Mouse (Mus musculus): ENCODE measurements around the gene Syne2. TPM values are rescaled to one million over a fixed set of nuclear protein-coding genes. Genes with fewer than 3 reads are reported as not detected.
"Not testable (repeated sequence)": the region's sequence is repeated elsewhere in the genome, so short reads cannot be mapped to it uniquely, and the experiment has no call there.

The Syne2 gene
- polyA plus RNA-seq, 1 experiment from 2014 or later, result 68.4 TPM

DNA sequence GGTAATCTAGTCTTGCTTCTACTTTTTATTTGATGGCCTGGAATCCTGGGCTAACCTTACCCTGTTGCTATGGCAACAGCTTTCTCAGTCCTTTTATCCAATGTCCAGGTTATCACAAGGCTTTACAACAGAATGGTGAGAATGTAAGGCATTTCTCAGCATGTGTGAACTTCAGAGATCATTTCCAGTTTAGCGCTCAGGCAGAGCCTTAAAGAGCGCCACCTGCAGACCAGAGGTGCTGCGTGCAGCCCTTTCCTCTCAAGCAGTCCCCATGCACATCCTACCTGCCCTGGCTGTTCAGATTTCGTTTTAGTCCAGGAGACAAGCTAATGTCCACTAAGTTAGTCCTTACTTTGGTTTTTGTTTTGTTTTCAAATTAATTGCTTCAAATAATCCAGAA is 312.3 kb downstream of the Syne2 start:
- Histone ChIP-seq H3K27me3 (ENCODE audit: insufficient read depth, low read length) (no peaks in the 10 kb centered on the region), H3K4me3 (ENCODE audit: low read depth, low read length) (no peak overlapping the region), H3K9me3 (ENCODE audit: low read depth, low read length) (no peaks in the 10 kb centered on the region), H3K4me1 (ENCODE audit: insufficient read depth) (no peaks in the 10 kb centered on the region), H3K9ac (no peak overlapping the region), H3K27ac (ENCODE audit: low read depth) (no peak overlapping the region), H3K4me2 (no peak overlapping the region), H3K36me3 (ENCODE audit: insufficient read depth) (no peaks in the 10 kb centered on the region)
- ATAC-seq (ENCODE audit: insufficient read depth), result no peak
- 24% methylated on average over 4 of the region's 4 CpGs for WGBS
- peak; percentile 58 for DNase-seq
- TF ChIP-seq CTCF (IDR thresholded peaks at IDR 0.05; ENCODE audit: low read depth), result peak; percentile 61

GRCm38 (mm10) chr12:76130891-76131290 is 313.0 kb downstream of the Syne2 start:
- Histone ChIP-seq H3K9ac (no peak overlapping the region), H3K9me3 (ENCODE audit: low read depth, low read length) (no peaks in the 10 kb centered on the region), H3K36me3 (ENCODE audit: insufficient read depth) (no peaks in the 10 kb centered on the region), H3K4me2 (no peak overlapping the region), H3K27ac (ENCODE audit: low read depth) (no peak overlapping the region), H3K4me1 (ENCODE audit: insufficient read depth) (no peaks in the 10 kb centered on the region), H3K4me3 (ENCODE audit: low read depth, low read length) (no peak overlapping the region), H3K27me3 (ENCODE audit: insufficient read depth, low read length) (no peaks in the 10 kb centered on the region)
- 79% methylated on average over 6 of the region's 6 CpGs for WGBS
- TF ChIP-seq CTCF (IDR thresholded peaks at IDR 0.05; ENCODE audit: low read depth), result no peak
- DNase-seq (no peak), ATAC-seq (ENCODE audit: insufficient read depth) (no peak)

DNA sequence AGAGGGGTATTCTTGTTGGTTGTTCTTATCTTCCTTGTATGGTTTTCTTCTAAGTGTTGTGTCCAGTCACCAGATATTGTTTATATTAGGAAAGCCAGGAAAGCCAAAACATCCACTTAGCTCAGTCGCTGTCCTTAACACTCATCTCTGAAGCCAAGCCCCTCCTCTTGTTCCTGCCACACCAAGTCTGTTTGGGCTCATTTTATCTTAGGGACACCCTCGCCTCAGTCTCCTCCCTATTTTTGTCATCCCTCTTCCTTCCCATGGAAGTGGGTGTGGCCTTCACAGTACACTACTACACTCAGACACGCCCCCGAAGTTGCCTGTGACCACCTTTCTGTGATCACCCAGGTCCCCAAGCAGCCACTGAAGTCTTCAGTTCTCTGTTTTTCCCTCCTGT is 314.7 kb downstream of the Syne2 start:
- TF ChIP-seq CTCF (IDR thresholded peaks at IDR 0.05; ENCODE audit: low read depth), result no peak
- DNase-seq, result peak; percentile 82
- Histone ChIP-seq H3K36me3 (ENCODE audit: insufficient read depth) (no peaks in the 10 kb centered on the region), H3K9me3 (ENCODE audit: low read depth, low read length) (no peaks in the 10 kb centered on the region), H3K9ac (no peak overlapping the region), H3K27ac (ENCODE audit: low read depth) (no peak overlapping the region), H3K4me3 (ENCODE audit: low read depth, low read length) (no peak overlapping the region), H3K27me3 (ENCODE audit: insufficient read depth, low read length) (no peaks in the 10 kb centered on the region), H3K4me2 (no peak overlapping the region), H3K4me1 (ENCODE audit: insufficient read depth) (no peaks in the 10 kb centered on the region)
- 55% methylated on average over 4 of the region's 4 CpGs for WGBS
- ATAC-seq (ENCODE audit: insufficient read depth), result peak; percentile 90

GRCm38 (mm10) chr12:76133081-76133480 is 315.1 kb downstream of the Syne2 start:
- H3K36me3 ChIP-seq (ENCODE audit: insufficient read depth); H3K4me1 ChIP-seq (ENCODE audit: insufficient read depth); H3K27me3 ChIP-seq (ENCODE audit: insufficient read depth, low read length); H3K4me3 ChIP-seq (ENCODE audit: low read depth, low read length); DNase-seq; H3K9me3 ChIP-seq (ENCODE audit: low read depth, low read length); ATAC-seq (ENCODE audit: insufficient read depth); H3K27ac ChIP-seq (ENCODE audit: low read depth); H3K4me2 ChIP-seq; H3K9ac ChIP-seq: not testable (repeated sequence)
- 72% methylated on average over 9 of the region's 9 CpGs for WGBS
- TF ChIP-seq CTCF (IDR thresholded peaks at IDR 0.05; ENCODE audit: low read depth), result peak; percentile 36

DNA sequence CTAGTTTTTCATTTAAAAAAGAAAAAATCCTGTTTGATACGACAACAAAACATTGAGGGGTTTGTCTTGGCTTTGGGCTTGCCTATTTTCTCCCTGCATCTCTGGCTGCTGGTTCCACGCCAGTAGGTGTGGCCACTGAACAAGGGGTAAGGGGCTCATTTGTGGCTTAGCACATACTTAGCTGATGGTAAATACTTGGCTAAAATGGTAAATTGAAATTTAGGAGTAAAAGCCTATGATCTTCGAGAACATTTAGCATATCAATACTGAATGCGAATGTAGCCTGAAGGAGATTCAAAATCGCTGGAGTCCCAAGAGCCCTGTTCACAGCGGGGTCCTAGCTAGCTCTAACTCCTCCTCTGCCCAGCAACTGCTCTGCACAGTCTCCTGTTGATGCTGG is 318.8 kb downstream of the Syne2 start:
- ATAC-seq (ENCODE audit: insufficient read depth) (no peak), DNase-seq (peak; percentile 38)
- H3K36me3 ChIP-seq (ENCODE audit: insufficient read depth), result no peaks in the 10 kb centered on the region
- no peaks in the 10 kb centered on the region for H3K9me3 ChIP-seq (ENCODE audit: low read depth, low read length)
- H3K4me1 ChIP-seq (ENCODE audit: insufficient read depth), result no peaks in the 10 kb centered on the region
- WGBS, result 35% methylated on average over 6 of the region's 6 CpGs
- no peak overlapping the region for H3K4me2 ChIP-seq
- no peak overlapping the region for H3K9ac ChIP-seq
- TF ChIP-seq CTCF (IDR thresholded peaks at IDR 0.05; ENCODE audit: low read depth), result no peak
- H3K4me3 ChIP-seq (ENCODE audit: low read depth, low read length), result no peak overlapping the region
- H3K27ac ChIP-seq (ENCODE audit: low read depth), result no peak overlapping the region; the same call in 1 of the 2 replicates
- H3K27me3 ChIP-seq (ENCODE audit: insufficient read depth, low read length), result no peaks in the 10 kb centered on the region

- H3K27me3 ChIP-seq (ENCODE audit: insufficient read depth, low read length); H3K4me1 ChIP-seq (ENCODE audit: insufficient read depth); H3K36me3 ChIP-seq (ENCODE audit: insufficient read depth); H3K9me3 ChIP-seq (ENCODE audit: low read depth, low read length); DNase-seq; H3K27ac ChIP-seq (ENCODE audit: low read depth): not testable (repeated sequence)
- peak overlapping the region; percentile 29 for H3K4me3 ChIP-seq (ENCODE audit: low read depth, low read length)
- ATAC-seq (ENCODE audit: insufficient read depth), result peak; percentile 24; the same call in 1 of the 2 replicates
- 6% methylated on average over 30 of the region's 30 CpGs for WGBS
- H3K9ac ChIP-seq, result 0 out of 2 replicates have a peak overlapping the region, but pooled peaks have one; percentile 28
- peak overlapping the region; percentile 65 for H3K4me2 ChIP-seq
Observed at GRCm38 (mm10) chr12:76152389-76152788, 334.5 kb downstream of the Syne2 start.

Small RNAs within 50 kb of the gene (microRNA-seq; reads per million reads assigned to microRNA genes)
- 2.9 reads per million, percentile 7 among the genes with 10 or more reads in this experiment for gene Mir5101 (ENCODE audit: borderline number of aligned reads)

Other genes with a start within 250 kb of the Syne2 start
- gene Ppp2r5e, start 221.9 kb upstream of the Syne2 start, polyA plus RNA-seq (2014; fragmentation: Nextera tagmentation; extraction: Ambion mirVana), result 19.9 and 20.3 TPM in 2 replicates
- 14.0 and 14.5 TPM in 2 replicates for gene Wdr89, start 148.6 kb upstream of the Syne2 start, polyA plus RNA-seq (2014; fragmentation: Nextera tagmentation; extraction: Ambion mirVana)
- 19.1 and 21.1 TPM in 2 replicates for gene Sgpp1, start 82.4 kb upstream of the Syne2 start, polyA plus RNA-seq (2014; fragmentation: Nextera tagmentation; extraction: Ambion mirVana)

Measured in lung, embryonic 14.5 days (tissue).